Mouse (Mus musculus) T-helper 17 cell (primary cell): ENCODE measurements around the gene Cemip.

Experiments
- in situ Hi-C, 2 experiments: fragments of 300-600 bp; cut with MboI, MseI; formaldehyde crosslinking; loops; 1 replicate in 1 of 2; 2 replicates in 1 of 2; pipeline ENCODE4 v1.15.1; 2025; ENCODE audit warnings: high pct_unique_total_duplicates in 2 of 2

Cemip gene

GRCm38 (mm10) chr7:83975283-83975682 is 111.0 kb downstream of the Cemip start:
- in situ Hi-C loops: no loop called here

- in situ Hi-C loops: no loop called here
Measured at GRCm38 (mm10) chr7:83972485-83972884, 113.8 kb downstream of the Cemip start.

GRCm38 (mm10) chr7:83966047-83966818 is 120.1 kb downstream of the Cemip start:
- in situ Hi-C loops: no loop called here

- in situ Hi-C loops: no loop called here
Measured at GRCm38 (mm10) chr7:83965181-83965580, 121.1 kb downstream of the Cemip start.

GRCm38 (mm10) chr7:83952511-83952910 is 133.8 kb downstream of the Cemip start:
- in situ Hi-C loops: no loop called here

- in situ Hi-C loops: no loop called here
Measured at GRCm38 (mm10) chr7:83951327-83951726, 135.0 kb downstream of the Cemip start.

- in situ Hi-C loops: loop anchor here in 1 of 2 experiments (25.0 kb wide), 1 partner anchor 863 kb away; no protein-coding TSS in a partner anchor
Measured at GRCm38 (mm10) chr7:83949662-83950061, 136.6 kb downstream of the Cemip start.

GRCm38 (mm10) chr7:83948743-83949142 is 137.6 kb downstream of the Cemip start:
- in situ Hi-C loops: loop anchor here in 1 of 2 experiments (25.0 kb wide), 1 partner anchor 864 kb away; no protein-coding TSS in a partner anchor

GRCm38 (mm10) chr7:83941701-83942101 is 144.6 kb downstream of the Cemip start:
- in situ Hi-C loops: loop anchor here in 1 of 2 experiments (5.0 to 25.0 kb wide), 2 partner anchors 106 to 871 kb away; no protein-coding TSS in a partner anchor

GRCm38 (mm10) chr7:83940136-83940535 is 146.2 kb downstream of the Cemip start:
- in situ Hi-C loops: loop anchor here in 1 of 2 experiments (5.0 to 25.0 kb wide), 2 partner anchors 107 to 872 kb away; no protein-coding TSS in a partner anchor

- in situ Hi-C loops: loop anchor here in 1 of 2 experiments (25.0 kb wide), 1 partner anchor 873 kb away; no protein-coding TSS in a partner anchor
Measured at GRCm38 (mm10) chr7:83939017-83939721, 147.1 kb downstream of the Cemip start.

- in situ Hi-C loops: no loop called here
Measured at GRCm38 (mm10) chr7:83921637-83922036, 164.7 kb downstream of the Cemip start.

- in situ Hi-C loops: no loop called here
Measured at GRCm38 (mm10) chr7:83920241-83920640, 166.1 kb downstream of the Cemip start.

GRCm38 (mm10) chr7:83914566-83914965 is 171.7 kb downstream of the Cemip start:
- in situ Hi-C loops: loop anchor here (5.0 kb wide), 4 partner anchors 173 to 443 kb away; partner anchors contain the start of gene Cemip (in 1 of the 2)

- in situ Hi-C loops: loop anchor here (5.0 kb wide), 4 partner anchors 173 to 443 kb away; partner anchors contain the start of gene Cemip (in 1 of the 2)
Measured at GRCm38 (mm10) chr7:83913995-83914394, 172.3 kb downstream of the Cemip start.

- in situ Hi-C loops: loop anchor here (5.0 kb wide), 4 partner anchors 174 to 444 kb away; partner anchors contain the start of gene Cemip (in 1 of the 2)
Measured at GRCm38 (mm10) chr7:83913405-83913932, 172.8 kb downstream of the Cemip start.

GRCm38 (mm10) chr7:83911909-83912308 is 174.4 kb downstream of the Cemip start:
- in situ Hi-C loops: loop anchor here (5.0 kb wide), 4 partner anchors 175 to 445 kb away; partner anchors contain the start of gene Cemip (in 1 of the 2)

GRCm38 (mm10) chr7:83904831-83905230 is 181.5 kb downstream of the Cemip start:
- in situ Hi-C loops: no loop called here

- in situ Hi-C loops: no loop called here
Measured at GRCm38 (mm10) chr7:83902296-83903145, 183.8 kb downstream of the Cemip start.

GRCm38 (mm10) chr7:83901425-83901824 is 184.9 kb downstream of the Cemip start:
- in situ Hi-C loops: no loop called here

GRCm38 (mm10) chr7:83900519-83900918 is 185.8 kb downstream of the Cemip start:
- in situ Hi-C loops: no loop called here
